Mouse (Mus musculus) heart, adult 2 months (tissue): ENCODE results near the gene Evi5l. TPM values are rescaled to one million over a fixed set of nuclear protein-coding genes. Genes with fewer than 3 reads are reported as not detected.

Source experiments
- DNase-seq, 2 experiments: peaks; one replicate each; pipeline ENCODE4 v3.0.0; 2021
- H3K27ac ChIP-seq: fragments of 200-600 bp; 2 replicates; pipeline ENCODE4 v1.8.1; 2022
- H3K27me3 ChIP-seq: fragments of 200-500 bp; 2 replicates; pipeline ENCODE4 v1.6.1; 2012; ENCODE audit warnings: mild to moderate bottlenecking, low read length, inconsistent platforms, mixed read lengths; ENCODE audit not compliant: control insufficient read depth, insufficient read depth
- H3K36me3 ChIP-seq: fragments of 200-500 bp; 2 replicates; pipeline ENCODE4 v1.6.1; 2012; ENCODE audit warnings: low read length, inconsistent platforms; ENCODE audit not compliant: control insufficient read depth, insufficient read depth
- H3K4me1 ChIP-seq: fragments of 200-500 bp; 2 replicates; pipeline ENCODE4 v1.6.1; 2011; ENCODE audit warnings: low read length; ENCODE audit not compliant: control insufficient read depth, insufficient read depth
- H3K4me3 ChIP-seq: fragments of 200-600 bp; 2 replicates; pipeline ENCODE4 v1.8.1; 2022
- H3K79me2 ChIP-seq: fragments of 200-500 bp; replicated peaks from 2 replicates; pipeline ENCODE4 v1.6.1; 2012; ENCODE audit warnings: mild to moderate bottlenecking, inconsistent platforms, low read length, moderate library complexity, mixed read lengths; ENCODE audit not compliant: control insufficient read depth, insufficient read depth
- H3K9ac ChIP-seq: fragments of 200-500 bp; 2 replicates; pipeline ENCODE4 v1.6.1; 2012; ENCODE audit warnings: low read depth, mild to moderate bottlenecking, control low read depth, inconsistent platforms, low read length, mixed read lengths
- CTCF ChIP-seq: fragments of 200-600 bp; IDR thresholded peaks from 2 replicates; pipeline ENCODE4 v1.8.1; 2022; ENCODE audit warnings: antibody characterized with exemption, mild to moderate bottlenecking, moderate library complexity
- EP300 ChIP-seq: fragments of 200-500 bp; IDR thresholded peaks from 2 replicates; pipeline ENCODE4 v1.6.1; 2011; ENCODE audit warnings: low read depth, low read length, control low read depth; ENCODE audit not compliant: insufficient read depth
- POLR2A ChIP-seq: fragments of 200-500 bp; IDR thresholded peaks from 2 replicates; pipeline ENCODE4 v1.6.1; 2011; ENCODE audit warnings: mild to moderate bottlenecking, low read depth, low read length, control low read depth; ENCODE audit not compliant: insufficient read depth
- WGBS: fragments of 180-500 bp; shearing (Covaris S2); methylation state at CpG from one replicate; pipeline ENCODE4 v1.1.7; 2018; 5-methylcytosine and 5-hydroxymethylcytosine counted together
- intact Hi-C: fragments of 180-260 bp; cut with DNase I; formaldehyde crosslinking; loops from one replicate; pipeline ENCODE4 v1.15.1; 2025
- polyA plus RNA-seq: library from polyadenylated mRNA; depleted of rRNA; stranded (reverse); fragments of >200 nt; gene quantifications from 2 replicates; pipeline ENCODE4 v1.2.3, GENCODE M21; 2012
- total RNA-seq, 2 experiments: library from RNA; stranded (reverse); gene quantifications; 2 replicates each; pipeline ENCODE4 v1.2.3; 2021

The Evi5l gene
- total and polyA plus RNA-seq, 3 experiments = 20.2 to 22.3 (median 20.6) TPM

- no peak overlapping the region for H3K27ac ChIP-seq
- H3K4me3 ChIP-seq = no peak overlapping the region
- 59% methylated on average over 5 of the region's 5 CpGs for WGBS
- no peak for TF ChIP-seq CTCF
- no peak for TF ChIP-seq EP300
- no peak for TF ChIP-seq POLR2A
- H3K36me3 ChIP-seq = no peaks in the 10 kb centered on the region
- H3K4me1 ChIP-seq = no peaks in the 10 kb centered on the region
- H3K9ac ChIP-seq = no peak overlapping the region
- H3K27me3 ChIP-seq = peaks cover 1% of the 10 kb centered on the region; the same call in 1 of the 2 replicates
- H3K79me2 ChIP-seq = no peaks in the 10 kb centered on the region
- DNase-seq = no peak
- intact Hi-C loops = no loop called here
Measured at GRCm38 (mm10) chr8:4229784-4230183, 63.4 kb downstream of the Evi5l start.

GRCm38 (mm10) chr8:4230612-4231351 lies 64.4 kb downstream of the Evi5l start:
- no peak for TF ChIP-seq CTCF
- no peak for TF ChIP-seq EP300
- no peak for TF ChIP-seq POLR2A
- no peaks in the 10 kb centered on the region for H3K79me2 ChIP-seq
- 52% methylated on average over 10 of the region's 10 CpGs for WGBS
- no peak overlapping the region for H3K4me3 ChIP-seq
- peaks cover 1% of the 10 kb centered on the region; the same call in 1 of the 2 replicates for H3K27me3 ChIP-seq
- no peak overlapping the region for H3K9ac ChIP-seq
- DNase-seq = no peak
- H3K4me1 ChIP-seq = no peaks in the 10 kb centered on the region
- H3K27ac ChIP-seq = no peak overlapping the region
- H3K36me3 ChIP-seq = no peaks in the 10 kb centered on the region
- intact Hi-C loops = no loop called here

- Histone ChIP-seq H3K79me2 (peaks cover 4% of the 10 kb centered on the region; the same call in 1 of the 2 replicates), H3K4me3 (peak overlapping the region; percentile 74), H3K4me1 (peaks cover 5% of the 10 kb centered on the region), H3K9ac (peak overlapping the region; percentile 70), H3K27me3 (no peaks in the 10 kb centered on the region), H3K36me3 (no peaks in the 10 kb centered on the region; the same call in 1 of the 2 replicates), H3K27ac (peak overlapping the region; percentile 85)
- TF ChIP-seq EP300 (no peak), CTCF (no peak), POLR2A (peak; percentile 57)
- 15% methylated on average over 15 of the region's 15 CpGs for WGBS
- no peak for DNase-seq
- intact Hi-C loops = loop anchor here (2.0 to 5.0 kb wide), 5 partner anchors 37 to 439 kb away; partner anchors contain the start of genes Cers4, Evi5l and Timm44
Measured at GRCm38 (mm10) chr8:4237814-4238433, 71.6 kb downstream of the Evi5l start.

GRCm38 (mm10) chr8:4238434-4239192 lies 72.2 kb downstream of the Evi5l start, which contains the start of the genes Map2k7 and Gm49320:
Gene Map2k7 (plus strand): TSS chr8:4238740.
Gene Gm49320 (plus strand): TSS chr8:4238865.
- DNase-seq = peak; percentile 99 to 100
- H3K4me1 ChIP-seq = peaks cover 5% of the 10 kb centered on the region
- H3K27me3 ChIP-seq = no peaks in the 10 kb centered on the region
- H3K36me3 ChIP-seq = no peaks in the 10 kb centered on the region; the same call in 1 of the 2 replicates
- peak within 1 kb of the TSS; percentile 90 for H3K9ac ChIP-seq
- peaks cover 4% of the 10 kb centered on the region; the same call in 1 of the 2 replicates for H3K79me2 ChIP-seq
- peak within 1 kb of the TSS; percentile 74 for H3K4me3 ChIP-seq
- under 1% methylated on average over 71 of the region's 71 CpGs for WGBS
- TF ChIP-seq POLR2A = peak; percentile 85
- peak; percentile 79 for TF ChIP-seq CTCF
- peak; percentile 57; the same call in 1 of the 2 replicates for TF ChIP-seq EP300
- intact Hi-C loops = loop anchor here (1.0 to 5.0 kb wide), 6 partner anchors 14 to 439 kb away; partner anchors contain the start of genes Cers4, Evi5l and Timm44
- peak within 1 kb of the TSS; percentile 85 for H3K27ac ChIP-seq

GRCm38 (mm10) chr8:4239193-4239890 lies 73.0 kb downstream of the Evi5l start:
- Histone ChIP-seq H3K27ac (peak overlapping the region; percentile 85), H3K27me3 (no peaks in the 10 kb centered on the region), H3K9ac (peak overlapping the region; percentile 90), H3K79me2 (peaks cover 4% of the 10 kb centered on the region; the same call in 1 of the 2 replicates), H3K4me1 (peaks cover 5% of the 10 kb centered on the region), H3K4me3 (peak overlapping the region; percentile 74), H3K36me3 (no peaks in the 10 kb centered on the region; the same call in 1 of the 2 replicates)
- intact Hi-C loops = loop anchor here (1.0 to 5.0 kb wide), 6 partner anchors 13 to 438 kb away; partner anchors contain the start of genes Cers4, Evi5l and Timm44
- DNase-seq = no peak
- TF ChIP-seq POLR2A (no peak), CTCF (no peak), EP300 (no peak)
- WGBS = 6% methylated on average over 19 of the region's 19 CpGs
